Comparison of ENCODE assay signal across 9 mouse cellular contexts in the genomic region with DNA sequence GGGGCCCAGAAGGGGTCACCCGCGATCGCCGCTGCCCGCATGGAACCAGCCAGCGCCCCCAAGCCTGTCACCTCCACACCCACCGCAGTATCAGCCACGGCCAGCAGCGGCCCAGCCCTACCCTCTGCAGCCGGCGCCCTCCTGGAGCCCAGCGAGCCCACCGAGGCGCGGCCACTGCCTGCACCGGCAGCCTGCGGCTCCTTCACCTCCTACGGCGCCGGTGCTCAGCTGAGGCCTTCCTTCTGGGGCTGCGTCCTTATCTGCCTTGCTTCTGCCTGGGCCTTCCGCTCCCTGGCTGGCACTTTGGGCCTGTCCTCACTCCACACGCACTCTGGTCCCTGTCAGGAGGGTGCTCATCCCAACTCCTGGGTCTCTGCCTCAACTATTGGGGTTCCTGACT. TPM values are rescaled to one million over a fixed set of nuclear protein-coding genes. Genes with fewer than 3 reads are reported as not detected.
DNase-seq lines count a peak whose midpoint lies in the region; ATAC-seq lines count a peak whose summit lies in the region.
"Had no signal": no experiment of that assay in that cellular context is flagged by ENCODE, and none has a peak within 500 bp of the region (broad histone marks: within the 10 kb centered on the region; RNA-seq: fewer than 3 reads in every experiment).

No protein-coding gene starts in this region.

- H3K9ac ChIP-seq in liver, embryonic 11.5 days (ENCODE audit: low read depth, low read length) = peak overlapping the region; percentile 53
- H3K9ac ChIP-seq in forebrain, embryonic 14.5 days (ENCODE audit: low read length) = peak overlapping the region; percentile 29; the same call in 1 of the 2 replicates
- peak overlapping the region; percentile 36; the same call in 1 of the 2 replicates for H3K9ac ChIP-seq in liver, embryonic 12.5 days

- peak; percentile 37 for ATAC-seq in liver, embryonic 11.5 days (replicated peaks; ENCODE audit: low FRiP score)
- ATAC-seq in forebrain, embryonic 14.5 days = no peak
- ATAC-seq in liver, embryonic 12.5 days = no peak
- ATAC-seq: Patski had no signal

- no peaks in the 10 kb centered on the region for H3K36me3 ChIP-seq in liver, embryonic 11.5 days (ENCODE audit: control insufficient read depth, insufficient read depth, low read length)
- no peaks in the 10 kb centered on the region for H3K36me3 ChIP-seq in forebrain, embryonic 14.5 days (ENCODE audit: control insufficient read depth, insufficient read depth, low read length)
- no peaks in the 10 kb centered on the region for H3K36me3 ChIP-seq in liver, embryonic 12.5 days

- H3K27ac ChIP-seq in liver, embryonic 11.5 days (ENCODE audit: low read depth, low read length) = no peak overlapping the region
- H3K27ac ChIP-seq in forebrain, embryonic 14.5 days (ENCODE audit: low read depth, low read length) = no peak overlapping the region
- no peak overlapping the region for H3K27ac ChIP-seq in liver, embryonic 12.5 days

- WGBS in liver, embryonic 11.5 days = 3% methylated on average over 23 of the region's 23 CpGs
- WGBS in forebrain, embryonic 14.5 days = 3% methylated on average over 23 of the region's 23 CpGs
- under 1% methylated on average over 23 of the region's 23 CpGs for WGBS in liver, embryonic 12.5 days (ENCODE audit: insufficient replicate concordance)

- H3K4me2 ChIP-seq in liver, embryonic 11.5 days = peak overlapping the region; percentile 70
- peak overlapping the region; percentile 31; the same call in 1 of the 2 replicates for H3K4me2 ChIP-seq in forebrain, embryonic 14.5 days (ENCODE audit: low read length)
- peak overlapping the region; percentile 63 for H3K4me2 ChIP-seq in liver, embryonic 12.5 days

- H3K27me3 ChIP-seq in liver, embryonic 11.5 days (replicated peaks; ENCODE audit: control insufficient read depth, insufficient read depth, low read length) = peaks cover 76% of the 10 kb centered on the region
- peaks cover 74% of the 10 kb centered on the region for H3K27me3 ChIP-seq in forebrain, embryonic 14.5 days (replicated peaks; ENCODE audit: control insufficient read depth, insufficient read depth, low read length)
- peaks cover 96% of the 10 kb centered on the region for H3K27me3 ChIP-seq in liver, embryonic 12.5 days (replicated peaks)

- no peak for DNase-seq in liver, embryonic 11.5 days (ENCODE audit: low spot score)
- no peak for DNase-seq in liver
- DNase-seq in forebrain, embryonic 14.5 days (ENCODE audit: low spot score) = no peak
- DNase-seq in retina, embryonic 14.5 days (ENCODE audit: low spot score) = peak; percentile 36
- no peak for DNase-seq in urinary bladder, adult 2 months (ENCODE audit: low spot score)
- DNase-seq in right cerebral cortex, postnatal 25 days = no peak
- DNase-seq in layer of hippocampus, postnatal 36 days = no peak

- H3K4me3 ChIP-seq in liver, embryonic 11.5 days (ENCODE audit: low read depth, low read length) = peak overlapping the region; percentile 37
- H3K4me3 ChIP-seq in forebrain, embryonic 14.5 days (ENCODE audit: low read depth, low read length) = no peak overlapping the region
- peak overlapping the region; percentile 33 for H3K4me3 ChIP-seq in liver, embryonic 12.5 days

- H3K4me1 ChIP-seq in liver, embryonic 11.5 days (replicated peaks; ENCODE audit: control insufficient read depth, insufficient read depth, low read length) = peaks cover 30% of the 10 kb centered on the region
- H3K4me1 ChIP-seq in forebrain, embryonic 14.5 days (ENCODE audit: control insufficient read depth, insufficient read depth, low read length) = peaks cover 11% of the 10 kb centered on the region
- H3K4me1 ChIP-seq in liver, embryonic 12.5 days = peaks cover 30% of the 10 kb centered on the region

- no peaks in the 10 kb centered on the region for H3K9me3 ChIP-seq in liver, embryonic 11.5 days (ENCODE audit: control insufficient read depth, low read length)
- H3K9me3 ChIP-seq in forebrain, embryonic 14.5 days (replicated peaks; ENCODE audit: control insufficient read depth, low read length) = no peaks in the 10 kb centered on the region
- H3K9me3 ChIP-seq in liver, embryonic 12.5 days (replicated peaks) = no peaks in the 10 kb centered on the region

RNA-seq across cellular contexts. Expression of gene Nkpd1, which starts 2.4 kb away (rescaled TPM):
- polyA plus RNA-seq in liver, embryonic 11.5 days (2014; fragmentation: Nextera tagmentation; extraction: Ambion mirVana) = not detected in 2 replicates
- 0.36 and 0.57 TPM in 2 replicates for polyA plus RNA-seq in forebrain, embryonic 14.5 days (2014; fragmentation: Nextera tagmentation; extraction: Ambion mirVana)
- polyA plus RNA-seq in liver, embryonic 12.5 days (2016; fragmentation: Nextera tagmentation; extraction: Ambion mirVana) = not detected in 2 replicates
- 1.5 and 1.6 TPM in 2 replicates for polyA plus RNA-seq in urinary bladder, adult 2 months (2012; rRNA removed)
- total RNA-seq in layer of hippocampus, postnatal 36 days (2021) = under 1 TPM; 0.37 to 0.48 TPM

RNA-seq across cellular contexts. Expression of gene Trappc6a, which starts 11.8 kb away (rescaled TPM):
- 97.4 and 108 TPM in 2 replicates for polyA plus RNA-seq in liver, embryonic 11.5 days (2014; fragmentation: Nextera tagmentation; extraction: Ambion mirVana)
- 34.2 and 42.5 TPM in 2 replicates for polyA plus RNA-seq in forebrain, embryonic 14.5 days (2014; fragmentation: Nextera tagmentation; extraction: Ambion mirVana)
- polyA plus RNA-seq in liver, embryonic 12.5 days (2016; fragmentation: Nextera tagmentation; extraction: Ambion mirVana) = 68.4 and 68.6 TPM in 2 replicates
- 58.7 and 77.3 TPM in 2 replicates for polyA plus RNA-seq in urinary bladder, adult 2 months (2012; rRNA removed)
- 10 to 100 TPM; 19.8 to 21.5 TPM for total RNA-seq in layer of hippocampus, postnatal 36 days (2021)

RNA-seq across cellular contexts. Expression of gene Bloc1s3, which starts 11.9 kb away (rescaled TPM):
- 2.0 and 2.1 TPM in 2 replicates for polyA plus RNA-seq in liver, embryonic 11.5 days (2014; fragmentation: Nextera tagmentation; extraction: Ambion mirVana)
- 2.1 and 2.3 TPM in 2 replicates for polyA plus RNA-seq in forebrain, embryonic 14.5 days (2014; fragmentation: Nextera tagmentation; extraction: Ambion mirVana)
- polyA plus RNA-seq in liver, embryonic 12.5 days (2016; fragmentation: Nextera tagmentation; extraction: Ambion mirVana) = 2.1 TPM in 2 replicates
- 6.6 and 7.4 TPM in 2 replicates for polyA plus RNA-seq in urinary bladder, adult 2 months (2012; rRNA removed)
- total RNA-seq in layer of hippocampus, postnatal 36 days (2021) = 1 to 10 TPM; 6.8 to 6.9 TPM

RNA-seq across cellular contexts. Expression of gene Ppp1r37, which starts 42.8 kb away (rescaled TPM):
- 2.9 and 3.1 TPM in 2 replicates for polyA plus RNA-seq in liver, embryonic 11.5 days (2014; fragmentation: Nextera tagmentation; extraction: Ambion mirVana)
- 12.6 and 13.5 TPM in 2 replicates for polyA plus RNA-seq in forebrain, embryonic 14.5 days (2014; fragmentation: Nextera tagmentation; extraction: Ambion mirVana)
- 19.1 and 20.2 TPM in 2 replicates for polyA plus RNA-seq in liver, embryonic 12.5 days (2016; fragmentation: Nextera tagmentation; extraction: Ambion mirVana)
- polyA plus RNA-seq in urinary bladder, adult 2 months (2012; rRNA removed) = 61.4 and 64.8 TPM in 2 replicates
- total RNA-seq in layer of hippocampus, postnatal 36 days (2021) = 100 to 1,000 TPM; 113 to 120 TPM

RNA-seq across cellular contexts. Expression of gene Exoc3l2, which starts 56.9 kb away (rescaled TPM):
- 4.3 and 5.6 TPM in 2 replicates for polyA plus RNA-seq in liver, embryonic 11.5 days (2014; fragmentation: Nextera tagmentation; extraction: Ambion mirVana)
- polyA plus RNA-seq in forebrain, embryonic 14.5 days (2014; fragmentation: Nextera tagmentation; extraction: Ambion mirVana) = 0.16 and 0.25 TPM in 2 replicates
- polyA plus RNA-seq in liver, embryonic 12.5 days (2016; fragmentation: Nextera tagmentation; extraction: Ambion mirVana) = 3.6 and 3.9 TPM in 2 replicates
- polyA plus RNA-seq in urinary bladder, adult 2 months (2012; rRNA removed) = 8.4 and 10.2 TPM in 2 replicates
- total RNA-seq in layer of hippocampus, postnatal 36 days (2021) = under 1 TPM; 0.18 to 0.20 TPM
- polyA plus RNA-seq: Patski had no signal
